Mouse (Mus musculus) effector memory CD4-positive, alpha-beta T cell, adult 7 months (primary cell): ENCODE data around the gene Lrrc20. TPM values are rescaled to one million over a fixed set of nuclear protein-coding genes. Genes with fewer than 3 reads are reported as not detected.

Source experiments
- polyA plus RNA-seq: library from polyadenylated mRNA; unstranded; fragments of 100-300 nt; shearing (Covaris generic); gene quantifications from one replicate; pipeline ENCODE4 v1.2.1, GENCODE M21; 2017

The Lrrc20 gene
- polyA plus RNA-seq, result 3.7 TPM

GRCm38 (mm10) chr10:61475594-61476439 is at the start of gene Lrrc20:
Gene Lrrc20, plus strand, starts transcription at chr10:61475801.

GRCm38 (mm10) chr10:61452645-61453044 is 23.0 kb upstream of the Lrrc20 start, which contains the start of gene Eif4ebp2:
Gene Eif4ebp2, minus strand, starts transcription at chr10:61452661.

Other genes with a start within 250 kb of the Lrrc20 start
- gene Adamts14, start 202.4 kb upstream of the Lrrc20 start, polyA plus RNA-seq, result 0.40 TPM
- gene Prf1, start 178.0 kb upstream of the Lrrc20 start, polyA plus RNA-seq, result 83.4 TPM
- not detected for gene Pald1, start 92.3 kb upstream of the Lrrc20 start, polyA plus RNA-seq
- not detected for gene Nodal, start 57.8 kb upstream of the Lrrc20 start, polyA plus RNA-seq
- 9.0 TPM for gene Eif4ebp2, start 23.1 kb upstream of the Lrrc20 start, polyA plus RNA-seq
- gene Npffr1, start 119.7 kb downstream of the Lrrc20 start, polyA plus RNA-seq, result not detected
- gene Ppa1, start 172.8 kb downstream of the Lrrc20 start, polyA plus RNA-seq, result 42.8 TPM
- 306 TPM for gene Sar1a, start 204.5 kb downstream of the Lrrc20 start, polyA plus RNA-seq
- gene Tysnd1, start 219.7 kb downstream of the Lrrc20 start, polyA plus RNA-seq, result 21.5 TPM
- 3.1 TPM for gene Aifm2, start 239.5 kb downstream of the Lrrc20 start, polyA plus RNA-seq